Mouse (Mus musculus) lung, postnatal 0 days (tissue): ENCODE results near the gene Bag6.

ENCODE experiments used
- CTCF ChIP-seq: IDR thresholded peaks from 2 replicates; pipeline ENCODE4 v1.5.1; 2016; ENCODE audit warnings: antibody characterized with exemption, mild to moderate bottlenecking
- EP300 ChIP-seq: IDR thresholded peaks from 2 replicates; pipeline ENCODE4 v1.6.1; 2016; ENCODE audit warnings: antibody characterized with exemption, mild to moderate bottlenecking, control low read depth

- TF ChIP-seq CTCF (no peak), EP300 (no peak)
Measured at GRCm38 (mm10) chr17:35085208-35085865, 49.6 kb upstream of the Bag6 start, which contains the start of gene Ly6g6f.
